ENCODE assay signal across 11 mouse cellular contexts in the genomic region with DNA sequence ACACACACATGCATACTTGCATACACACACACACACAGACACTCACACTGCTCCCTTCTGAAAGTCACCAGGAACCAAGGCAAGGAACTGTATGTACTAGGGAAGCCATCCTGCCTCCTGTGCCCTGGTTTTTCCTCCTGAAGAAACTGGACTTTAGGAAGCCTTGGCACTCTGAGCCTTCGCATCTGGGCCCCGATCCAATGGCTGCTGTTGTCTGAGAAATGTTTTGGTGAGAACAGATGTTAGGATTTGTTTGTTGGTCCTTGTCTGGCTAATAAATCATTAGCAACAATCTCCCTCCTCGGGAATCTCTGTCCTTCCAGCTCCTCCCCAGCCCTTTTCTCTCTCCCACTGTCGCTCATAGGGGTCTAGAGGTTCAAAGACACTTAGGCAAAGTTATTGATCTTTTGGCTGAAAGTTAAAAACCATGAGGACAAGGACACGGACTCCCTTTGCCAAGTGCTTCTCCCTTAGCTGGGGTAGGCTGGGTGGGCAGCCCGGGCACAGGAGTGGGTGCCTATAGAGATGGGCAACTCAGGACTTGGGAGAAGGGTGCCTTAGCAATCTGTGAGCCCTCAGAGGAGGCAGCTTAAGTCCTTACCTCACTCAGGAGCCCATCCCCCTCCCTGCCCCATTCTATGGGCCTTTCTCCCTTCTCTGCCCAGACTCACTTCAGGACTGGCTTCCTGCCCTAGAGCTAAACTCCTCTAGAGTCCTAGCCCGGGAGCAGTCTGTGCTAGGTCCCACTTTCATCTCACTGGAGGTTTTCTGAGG. TPM values are rescaled to one million over a fixed set of nuclear protein-coding genes. Genes with fewer than 3 reads are reported as not detected.
A peak's percentile ranks its signal among the peaks of the same experiment; 100 is the strongest.
DNase-seq lines count a peak whose midpoint lies in the region; ATAC-seq and TF ChIP-seq lines count a peak whose summit lies in the region.
"Had no signal": no experiment of that assay in that cellular context is flagged by ENCODE, and none has a peak within 500 bp of the region (broad histone marks: within the 10 kb centered on the region; RNA-seq: fewer than 3 reads in every experiment).

No protein-coding gene starts in this region.

- no peaks in the 10 kb centered on the region for H3K9me3 ChIP-seq in forebrain, postnatal 0 days (ENCODE audit: low read length)
- no peaks in the 10 kb centered on the region for H3K9me3 ChIP-seq in forebrain, embryonic 15.5 days
- H3K9me3 ChIP-seq in midbrain, embryonic 11.5 days (ENCODE audit: control insufficient read depth, low read length): no peaks in the 10 kb centered on the region
- no peaks in the 10 kb centered on the region for H3K9me3 ChIP-seq in midbrain, embryonic 15.5 days
- H3K9me3 ChIP-seq in midbrain, postnatal 0 days (ENCODE audit: low read length): no peaks in the 10 kb centered on the region
- H3K9me3 ChIP-seq in forebrain, embryonic 11.5 days (ENCODE audit: control insufficient read depth, low read length): no peaks in the 10 kb centered on the region
- H3K9me3 ChIP-seq: embryonic facial prominence, embryonic 12.5 days; limb, embryonic 15.5 days had no signal

- H3K36me3 ChIP-seq in forebrain, postnatal 0 days (ENCODE audit: insufficient read depth): peaks cover 32% of the 10 kb centered on the region
- peaks cover 29% of the 10 kb centered on the region for H3K36me3 ChIP-seq in forebrain, embryonic 15.5 days
- H3K36me3 ChIP-seq in midbrain, embryonic 11.5 days (ENCODE audit: control insufficient read depth, insufficient read depth, low read length): peaks cover 15% of the 10 kb centered on the region; the same call in 1 of the 2 replicates
- peaks cover 19% of the 10 kb centered on the region for H3K36me3 ChIP-seq in midbrain, embryonic 15.5 days (replicated peaks)
- peaks cover 26% of the 10 kb centered on the region for H3K36me3 ChIP-seq in midbrain, postnatal 0 days (ENCODE audit: insufficient read depth, low read length)
- H3K36me3 ChIP-seq in forebrain, embryonic 11.5 days (ENCODE audit: control insufficient read depth, insufficient read depth, low read length): peaks cover 5% of the 10 kb centered on the region; the same call in 1 of the 2 replicates

- ATAC-seq in forebrain, postnatal 0 days: no peak
- no peak for ATAC-seq in forebrain, embryonic 15.5 days (replicated peaks)
- no peak for ATAC-seq in midbrain, embryonic 11.5 days (ENCODE audit: low FRiP score)
- ATAC-seq in midbrain, embryonic 15.5 days (replicated peaks): no peak
- no peak for ATAC-seq in midbrain, postnatal 0 days (ENCODE audit: low FRiP score)
- no peak for ATAC-seq in forebrain, embryonic 11.5 days (replicated peaks; ENCODE audit: low FRiP score)

- no peaks in the 10 kb centered on the region for H3K4me1 ChIP-seq in forebrain, postnatal 0 days (ENCODE audit: insufficient read depth)
- H3K4me1 ChIP-seq in forebrain, embryonic 15.5 days: no peaks in the 10 kb centered on the region
- H3K4me1 ChIP-seq in midbrain, embryonic 11.5 days (ENCODE audit: control insufficient read depth, insufficient read depth, low read length): no peaks in the 10 kb centered on the region
- H3K4me1 ChIP-seq in midbrain, embryonic 15.5 days: no peaks in the 10 kb centered on the region
- H3K4me1 ChIP-seq in midbrain, postnatal 0 days (ENCODE audit: insufficient read depth, low read length): no peaks in the 10 kb centered on the region
- no peaks in the 10 kb centered on the region for H3K4me1 ChIP-seq in forebrain, embryonic 11.5 days (replicated peaks; ENCODE audit: control insufficient read depth, insufficient read depth, low read length)
- H3K4me1 ChIP-seq: limb, embryonic 15.5 days had no signal

- no peak overlapping the region for H3K4me3 ChIP-seq in forebrain, postnatal 0 days (ENCODE audit: low read depth, low read length)
- H3K4me3 ChIP-seq in forebrain, embryonic 15.5 days: no peak overlapping the region
- no peak overlapping the region for H3K4me3 ChIP-seq in midbrain, embryonic 11.5 days (ENCODE audit: low read depth, low read length)
- no peak overlapping the region for H3K4me3 ChIP-seq in midbrain, embryonic 15.5 days
- H3K4me3 ChIP-seq in midbrain, postnatal 0 days (ENCODE audit: low read depth, low read length): no peak overlapping the region
- H3K4me3 ChIP-seq in forebrain, embryonic 11.5 days (ENCODE audit: low read depth, low read length): no peak overlapping the region
- H3K4me3 ChIP-seq: embryonic facial prominence, embryonic 12.5 days; limb, embryonic 15.5 days had no signal

- no peak for TF ChIP-seq CTCF in forebrain, postnatal 0 days (IDR thresholded peaks at IDR 0.05; ENCODE audit: low read depth)
- no peak for TF ChIP-seq CTCF in midbrain, postnatal 0 days (IDR thresholded peaks at IDR 0.05)

- DNase-seq in forebrain, postnatal 0 days: peak; percentile 6
- peak; percentile 82 for DNase-seq in midbrain, embryonic 11.5 days (ENCODE audit: low spot score, missing footprints)
- DNase-seq in kidney, adult 18-20 months: peak; percentile 46
- peak; percentile 17 for DNase-seq in midbrain, postnatal 0 days (ENCODE audit: low spot score)
- DNase-seq in yolk sac, embryonic 10.5 days (ENCODE audit: low spot score): no peak
- no peak for DNase-seq in forebrain, embryonic 11.5 days (ENCODE audit: low spot score)

- no peak overlapping the region for H3K27ac ChIP-seq in forebrain, postnatal 0 days (ENCODE audit: low read depth, low read length)
- no peak overlapping the region for H3K27ac ChIP-seq in forebrain, embryonic 15.5 days (replicated peaks)
- no peak overlapping the region for H3K27ac ChIP-seq in midbrain, embryonic 11.5 days (ENCODE audit: low read depth, low read length)
- H3K27ac ChIP-seq in midbrain, embryonic 15.5 days: no peak overlapping the region
- no peak overlapping the region for H3K27ac ChIP-seq in midbrain, postnatal 0 days (ENCODE audit: low read depth, low read length)
- no peak overlapping the region for H3K27ac ChIP-seq in forebrain, embryonic 11.5 days (ENCODE audit: low read depth, low read length)
- H3K27ac ChIP-seq: embryonic facial prominence, embryonic 12.5 days; limb, embryonic 15.5 days had no signal

- no peak overlapping the region for H3K9ac ChIP-seq in forebrain, postnatal 0 days
- H3K9ac ChIP-seq in forebrain, embryonic 15.5 days (replicated peaks): no peak overlapping the region
- H3K9ac ChIP-seq in midbrain, embryonic 11.5 days (ENCODE audit: low read length): no peak overlapping the region
- H3K9ac ChIP-seq in midbrain, embryonic 15.5 days: no peak overlapping the region
- no peak overlapping the region for H3K9ac ChIP-seq in midbrain, postnatal 0 days (replicated peaks; ENCODE audit: low read length, poor library complexity, severe bottlenecking)
- no peak overlapping the region for H3K9ac ChIP-seq in forebrain, embryonic 11.5 days (ENCODE audit: low read length)
- H3K9ac ChIP-seq: embryonic facial prominence, embryonic 12.5 days; limb, embryonic 15.5 days had no signal

- WGBS in forebrain, postnatal 0 days: 57% methylated on average over 7 of the region's 7 CpGs
- 68% methylated on average over 7 of the region's 7 CpGs for WGBS in forebrain, embryonic 15.5 days
- 77% methylated on average over 7 of the region's 7 CpGs for WGBS in midbrain, embryonic 11.5 days
- WGBS in midbrain, embryonic 15.5 days: 68% methylated on average over 7 of the region's 7 CpGs
- 74% methylated on average over 7 of the region's 7 CpGs for WGBS in midbrain, postnatal 0 days
- 76% methylated on average over 7 of the region's 7 CpGs for WGBS in forebrain, embryonic 11.5 days

- no peak overlapping the region for H3K4me2 ChIP-seq in forebrain, postnatal 0 days (ENCODE audit: low read depth)
- no peak overlapping the region for H3K4me2 ChIP-seq in forebrain, embryonic 15.5 days (replicated peaks)
- H3K4me2 ChIP-seq in midbrain, embryonic 11.5 days: no peak overlapping the region
- H3K4me2 ChIP-seq in midbrain, embryonic 15.5 days: no peak overlapping the region
- H3K4me2 ChIP-seq in midbrain, postnatal 0 days (ENCODE audit: low read depth, low read length, poor library complexity, severe bottlenecking): no peak overlapping the region
- H3K4me2 ChIP-seq in forebrain, embryonic 11.5 days (ENCODE audit: low read depth, low read length, severe bottlenecking): no peak overlapping the region
- H3K4me2 ChIP-seq: embryonic facial prominence, embryonic 12.5 days; limb, embryonic 15.5 days had no signal

- H3K27me3 ChIP-seq in forebrain, postnatal 0 days (ENCODE audit: insufficient read depth, low read length): no peaks in the 10 kb centered on the region
- no peaks in the 10 kb centered on the region for H3K27me3 ChIP-seq in forebrain, embryonic 15.5 days
- H3K27me3 ChIP-seq in midbrain, embryonic 11.5 days (ENCODE audit: control insufficient read depth, insufficient read depth, low read length): no peaks in the 10 kb centered on the region
- no peaks in the 10 kb centered on the region for H3K27me3 ChIP-seq in midbrain, embryonic 15.5 days (replicated peaks)
- no peaks in the 10 kb centered on the region for H3K27me3 ChIP-seq in midbrain, postnatal 0 days (ENCODE audit: insufficient read depth, low read length)
- H3K27me3 ChIP-seq in forebrain, embryonic 11.5 days (ENCODE audit: control insufficient read depth, insufficient read depth, low read length): no peaks in the 10 kb centered on the region
- H3K27me3 ChIP-seq: embryonic facial prominence, embryonic 12.5 days; limb, embryonic 15.5 days had no signal

RNA-seq across cellular contexts. Expression of a gene that starts 8.4 kb away (rescaled TPM):
- total RNA-seq in forebrain, postnatal 0 days (2014; rRNA removed): not detected in 2 replicates
- polyA plus RNA-seq in forebrain, postnatal 0 days (2015; fragmentation: Nextera tagmentation; extraction: Ambion mirVana): not detected in 2 replicates
- not detected in 2 replicates for polyA plus RNA-seq in forebrain, embryonic 15.5 days (2015; fragmentation: Nextera tagmentation; extraction: Ambion mirVana)
- polyA plus RNA-seq in midbrain, embryonic 11.5 days (2014; fragmentation: Nextera tagmentation; extraction: Ambion mirVana): not detected in 2 replicates
- not detected in 2 replicates for polyA plus RNA-seq in midbrain, embryonic 15.5 days (2015; fragmentation: Nextera tagmentation; extraction: Ambion mirVana)
- total RNA-seq in midbrain, postnatal 0 days (2014; rRNA removed): not detected in 2 replicates
- polyA plus RNA-seq in midbrain, postnatal 0 days (2015; fragmentation: Nextera tagmentation; extraction: Ambion mirVana): not detected in 2 replicates
- not detected in 2 replicates for polyA plus RNA-seq in forebrain, embryonic 11.5 days (2014; fragmentation: Nextera tagmentation; extraction: Ambion mirVana)
- polyA plus RNA-seq: embryonic facial prominence, embryonic 12.5 days had no signal

RNA-seq across cellular contexts. Expression of a gene that starts 30.4 kb away (rescaled TPM):
- total RNA-seq in forebrain, postnatal 0 days (2014; rRNA removed): 74.2 and 77.1 TPM in 2 replicates
- 20.6 and 23.0 TPM in 2 replicates for polyA plus RNA-seq in forebrain, postnatal 0 days (2015; fragmentation: Nextera tagmentation; extraction: Ambion mirVana)
- 16.5 and 17.3 TPM in 2 replicates for polyA plus RNA-seq in forebrain, embryonic 15.5 days (2015; fragmentation: Nextera tagmentation; extraction: Ambion mirVana)
- 18.4 and 20.4 TPM in 2 replicates for polyA plus RNA-seq in midbrain, embryonic 11.5 days (2014; fragmentation: Nextera tagmentation; extraction: Ambion mirVana)
- 15.8 and 17.2 TPM in 2 replicates for polyA plus RNA-seq in midbrain, embryonic 15.5 days (2015; fragmentation: Nextera tagmentation; extraction: Ambion mirVana)
- 92.6 and 94.8 TPM in 2 replicates for total RNA-seq in midbrain, postnatal 0 days (2014; rRNA removed)
- 21.1 and 24.3 TPM in 2 replicates for polyA plus RNA-seq in midbrain, postnatal 0 days (2015; fragmentation: Nextera tagmentation; extraction: Ambion mirVana)
- polyA plus RNA-seq in forebrain, embryonic 11.5 days (2014; fragmentation: Nextera tagmentation; extraction: Ambion mirVana): 19.6 and 22.3 TPM in 2 replicates

RNA-seq across cellular contexts. Expression of a gene that starts 30.9 kb away (rescaled TPM):
- 10.4 and 12.3 TPM in 2 replicates for total RNA-seq in forebrain, postnatal 0 days (2014; rRNA removed)
- polyA plus RNA-seq in forebrain, postnatal 0 days (2015; fragmentation: Nextera tagmentation; extraction: Ambion mirVana): 4.3 and 4.9 TPM in 2 replicates
- 4.7 and 7.2 TPM in 2 replicates for polyA plus RNA-seq in forebrain, embryonic 15.5 days (2015; fragmentation: Nextera tagmentation; extraction: Ambion mirVana)
- 5.4 and 6.9 TPM in 2 replicates for polyA plus RNA-seq in midbrain, embryonic 11.5 days (2014; fragmentation: Nextera tagmentation; extraction: Ambion mirVana)
- polyA plus RNA-seq in midbrain, embryonic 15.5 days (2015; fragmentation: Nextera tagmentation; extraction: Ambion mirVana): 8.6 and 9.8 TPM in 2 replicates
- 15.6 and 19.0 TPM in 2 replicates for total RNA-seq in midbrain, postnatal 0 days (2014; rRNA removed)
- 5.7 and 6.1 TPM in 2 replicates for polyA plus RNA-seq in midbrain, postnatal 0 days (2015; fragmentation: Nextera tagmentation; extraction: Ambion mirVana)
- polyA plus RNA-seq in forebrain, embryonic 11.5 days (2014; fragmentation: Nextera tagmentation; extraction: Ambion mirVana): 8.2 and 8.6 TPM in 2 replicates

RNA-seq across cellular contexts. Expression of a gene that starts 51.1 kb away (rescaled TPM):
- 116 and 121 TPM in 2 replicates for total RNA-seq in forebrain, postnatal 0 days (2014; rRNA removed)
- polyA plus RNA-seq in forebrain, postnatal 0 days (2015; fragmentation: Nextera tagmentation; extraction: Ambion mirVana): 147 and 160 TPM in 2 replicates
- polyA plus RNA-seq in forebrain, embryonic 15.5 days (2015; fragmentation: Nextera tagmentation; extraction: Ambion mirVana): 226 and 235 TPM in 2 replicates
- polyA plus RNA-seq in midbrain, embryonic 11.5 days (2014; fragmentation: Nextera tagmentation; extraction: Ambion mirVana): 245 and 268 TPM in 2 replicates
- polyA plus RNA-seq in midbrain, embryonic 15.5 days (2015; fragmentation: Nextera tagmentation; extraction: Ambion mirVana): 173 and 190 TPM in 2 replicates
- 86.5 and 89.7 TPM in 2 replicates for total RNA-seq in midbrain, postnatal 0 days (2014; rRNA removed)
- polyA plus RNA-seq in midbrain, postnatal 0 days (2015; fragmentation: Nextera tagmentation; extraction: Ambion mirVana): 135 and 139 TPM in 2 replicates
- 325 and 329 TPM in 2 replicates for polyA plus RNA-seq in forebrain, embryonic 11.5 days (2014; fragmentation: Nextera tagmentation; extraction: Ambion mirVana)

RNA-seq across cellular contexts. Expression of a gene that starts 58.2 kb away (rescaled TPM):
- total RNA-seq in forebrain, postnatal 0 days (2014; rRNA removed): 0.54 and 8.7 TPM in 2 replicates
- 0.23 TPM in 2 replicates for polyA plus RNA-seq in forebrain, postnatal 0 days (2015; fragmentation: Nextera tagmentation; extraction: Ambion mirVana)
- polyA plus RNA-seq in forebrain, embryonic 15.5 days (2015; fragmentation: Nextera tagmentation; extraction: Ambion mirVana): 0.41 and 0.52 TPM in 2 replicates
- 0.51 and 0.71 TPM in 2 replicates for polyA plus RNA-seq in midbrain, embryonic 11.5 days (2014; fragmentation: Nextera tagmentation; extraction: Ambion mirVana)
- 0.66 and 0.69 TPM in 2 replicates for polyA plus RNA-seq in midbrain, embryonic 15.5 days (2015; fragmentation: Nextera tagmentation; extraction: Ambion mirVana)
- total RNA-seq in midbrain, postnatal 0 days (2014; rRNA removed): 0.16 and 0.42 TPM in 2 replicates
- polyA plus RNA-seq in midbrain, postnatal 0 days (2015; fragmentation: Nextera tagmentation; extraction: Ambion mirVana): 0.25 and 0.27 TPM in 2 replicates
- polyA plus RNA-seq in forebrain, embryonic 11.5 days (2014; fragmentation: Nextera tagmentation; extraction: Ambion mirVana): 0.32 and 0.33 TPM in 2 replicates
- polyA plus RNA-seq: C2C12 had no signal

Comparison
In these comparisons a context has a peak if more than half of its experiments do, and no peak if none do; other contexts are left out.
1. DNase-seq: peak in forebrain, postnatal 0 days (single experiment), midbrain, embryonic 11.5 days (single experiment), kidney, adult 18-20 months (single experiment) and midbrain, postnatal 0 days (single experiment); none in yolk sac, embryonic 10.5 days (single experiment) and forebrain, embryonic 11.5 days (single experiment).